Mouse (Mus musculus) spleen, adult 2 months (tissue): Measurements from ENCODE around the gene Polr3b. TPM values are rescaled to one million over a fixed set of nuclear protein-coding genes. Genes with fewer than 3 reads are reported as not detected.

Experiments used
- DNase-seq, 2 experiments: peaks; one replicate each; pipeline versions ENCODE4 v3.0.0 to v3.0.0-alpha.2; 2012 to 2021; ENCODE audit warnings: low spot score in 2 of 2, low read depth in 1 of 2
- H3K27ac ChIP-seq: fragments of 200-500 bp; 2 replicates; pipeline ENCODE4 v1.5.1; 2012; ENCODE audit warnings: low read length, inconsistent platforms; ENCODE audit not compliant: insufficient read depth
- H3K27me3 ChIP-seq: fragments of 200-500 bp; 2 replicates; pipeline ENCODE4 v1.6.1; 2012; ENCODE audit warnings: mild to moderate bottlenecking, moderate library complexity, low read length, inconsistent platforms; ENCODE audit not compliant: control insufficient read depth, insufficient read depth
- H3K36me3 ChIP-seq: fragments of 200-500 bp; 2 replicates; pipeline ENCODE4 v1.6.1; 2012; ENCODE audit warnings: mild to moderate bottlenecking, low read length, inconsistent platforms; ENCODE audit not compliant: control insufficient read depth, insufficient read depth
- H3K4me1 ChIP-seq: fragments of 200-500 bp; 2 replicates; pipeline ENCODE4 v1.6.1; 2011; ENCODE audit warnings: inconsistent platforms; ENCODE audit not compliant: control insufficient read depth, insufficient read depth, insufficient read length
- H3K4me3 ChIP-seq: fragments of 200-500 bp; 2 replicates; pipeline ENCODE4 v1.5.1; 2011; ENCODE audit warnings: mild to moderate bottlenecking, inconsistent platforms; ENCODE audit not compliant: insufficient read depth, insufficient read length; ENCODE audit errors: extremely low read depth
- CTCF ChIP-seq: fragments of 200-500 bp; IDR thresholded peaks from 2 replicates; pipeline ENCODE4 v1.5.1; 2011; ENCODE audit warnings: mild to moderate bottlenecking, inconsistent platforms; ENCODE audit not compliant: insufficient read depth, insufficient read length, insufficient replicate concordance; ENCODE audit errors: extremely low read depth
- POLR2A ChIP-seq: fragments of 200-500 bp; IDR thresholded peaks from 2 replicates; pipeline ENCODE4 v1.6.1; 2011; ENCODE audit warnings: low read depth, low read length, inconsistent platforms
- WGBS: fragments of 180-500 bp; shearing (Covaris S2); methylation state at CpG from one replicate; pipeline ENCODE4 v1.1.7; 2018; 5-methylcytosine and 5-hydroxymethylcytosine counted together
- polyA plus RNA-seq: library from polyadenylated mRNA; depleted of rRNA; stranded (reverse); fragments of >200 nt; gene quantifications from 2 replicates; pipeline ENCODE4 v1.2.3, GENCODE M21; 2012

The Polr3b gene
- polyA plus RNA-seq, 1 experiment, result 4.8 TPM

- 89% methylated on average over 6 of the region's 6 CpGs for WGBS
- no peaks in the 10 kb centered on the region for H3K27me3 ChIP-seq
- TF ChIP-seq CTCF (no peak), POLR2A (no peak)
- H3K4me3 ChIP-seq, result no peak overlapping the region
- peaks cover 22% of the 10 kb centered on the region for H3K36me3 ChIP-seq
- no peak overlapping the region for H3K27ac ChIP-seq
- no peak for DNase-seq
- no peaks in the 10 kb centered on the region for H3K4me1 ChIP-seq
Measured at GRCm38 (mm10) chr10:84707226-84707625, 85.1 kb downstream of the Polr3b start.

- TF ChIP-seq CTCF (no peak), POLR2A (no peak)
- DNase-seq, result no peak
- 88% methylated on average over 14 of the region's 14 CpGs for WGBS
- Histone ChIP-seq H3K4me3 (no peak overlapping the region), H3K36me3 (peaks cover 24% of the 10 kb centered on the region), H3K27ac (no peak overlapping the region), H3K4me1 (no peaks in the 10 kb centered on the region), H3K27me3 (no peaks in the 10 kb centered on the region)
Measured at GRCm38 (mm10) chr10:84707752-84708530, 85.8 kb downstream of the Polr3b start.

GRCm38 (mm10) chr10:84710192-84710591, 88.1 kb downstream of the Polr3b start:
- TF ChIP-seq POLR2A, result no peak
- TF ChIP-seq CTCF, result no peak
- 88% methylated on average over 4 of the region's 4 CpGs for WGBS
- H3K36me3 ChIP-seq, result peaks cover 28% of the 10 kb centered on the region
- no peaks in the 10 kb centered on the region for H3K4me1 ChIP-seq
- no peak overlapping the region for H3K4me3 ChIP-seq
- H3K27ac ChIP-seq, result no peak overlapping the region
- no peak for DNase-seq
- no peaks in the 10 kb centered on the region for H3K27me3 ChIP-seq

- H3K4me1 ChIP-seq, result no peaks in the 10 kb centered on the region
- H3K27ac ChIP-seq, result no peak overlapping the region
- H3K36me3 ChIP-seq, result peaks cover 32% of the 10 kb centered on the region
- no peak overlapping the region for H3K4me3 ChIP-seq
- TF ChIP-seq POLR2A (no peak), CTCF (no peak)
- WGBS, result 95% methylated on average over 4 of the region's 4 CpGs
- no peaks in the 10 kb centered on the region for H3K27me3 ChIP-seq
- DNase-seq, result no peak
Measured at GRCm38 (mm10) chr10:84710827-84711226, 88.7 kb downstream of the Polr3b start.

DNA sequence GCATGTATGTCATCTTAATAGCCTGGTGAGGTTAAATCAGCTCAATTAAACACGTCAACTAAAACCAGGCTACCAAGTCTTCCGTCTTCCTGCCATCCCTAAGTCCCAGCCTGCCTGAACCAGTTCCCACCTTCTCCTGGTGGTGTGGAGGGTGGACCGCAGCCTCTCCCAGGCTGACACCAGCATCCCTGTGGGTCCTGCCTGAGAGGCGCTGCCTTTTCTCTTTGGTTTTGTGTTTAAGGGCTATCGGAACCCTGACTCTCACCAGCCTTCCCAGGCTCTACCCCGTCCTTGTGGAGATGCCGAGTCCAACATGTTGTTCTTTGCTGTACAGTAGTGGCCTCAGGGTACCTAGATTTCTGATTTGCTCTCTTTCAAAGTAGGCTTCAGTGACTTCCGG, 89.4 kb downstream of the Polr3b start:
- no peak overlapping the region for H3K27ac ChIP-seq
- DNase-seq, result no peak
- WGBS, result 98% methylated on average over 8 of the region's 8 CpGs
- H3K4me3 ChIP-seq, result no peak overlapping the region
- H3K36me3 ChIP-seq, result peaks cover 32% of the 10 kb centered on the region
- TF ChIP-seq CTCF (no peak), POLR2A (no peak)
- no peaks in the 10 kb centered on the region for H3K4me1 ChIP-seq
- no peaks in the 10 kb centered on the region for H3K27me3 ChIP-seq

DNA sequence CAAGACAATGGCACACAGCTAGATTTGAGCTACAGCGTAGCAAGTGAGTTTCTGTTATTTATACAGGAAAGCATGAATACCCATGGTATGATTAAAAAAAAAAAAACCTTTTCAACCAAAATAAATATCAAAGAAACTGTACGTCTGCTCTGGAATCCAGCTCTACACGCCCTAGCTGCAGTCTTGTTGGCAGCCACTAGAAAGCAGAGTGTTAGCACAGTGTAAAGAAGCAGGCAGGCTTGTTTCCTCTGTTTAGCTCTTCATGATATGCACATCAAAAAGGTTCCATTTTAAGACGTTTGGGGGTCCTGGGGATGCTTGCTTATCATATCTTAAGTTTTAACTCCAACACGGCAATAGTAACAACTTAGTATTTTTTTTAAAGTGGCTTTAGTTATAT, 89.8 kb downstream of the Polr3b start:
- Histone ChIP-seq H3K36me3 (peaks cover 32% of the 10 kb centered on the region), H3K27ac (no peak overlapping the region), H3K4me1 (no peaks in the 10 kb centered on the region), H3K4me3 (no peak overlapping the region), H3K27me3 (no peaks in the 10 kb centered on the region)
- WGBS, result 90% methylated on average over 5 of the region's 5 CpGs
- no peak for DNase-seq
- TF ChIP-seq CTCF, result no peak
- TF ChIP-seq POLR2A, result no peak

DNA sequence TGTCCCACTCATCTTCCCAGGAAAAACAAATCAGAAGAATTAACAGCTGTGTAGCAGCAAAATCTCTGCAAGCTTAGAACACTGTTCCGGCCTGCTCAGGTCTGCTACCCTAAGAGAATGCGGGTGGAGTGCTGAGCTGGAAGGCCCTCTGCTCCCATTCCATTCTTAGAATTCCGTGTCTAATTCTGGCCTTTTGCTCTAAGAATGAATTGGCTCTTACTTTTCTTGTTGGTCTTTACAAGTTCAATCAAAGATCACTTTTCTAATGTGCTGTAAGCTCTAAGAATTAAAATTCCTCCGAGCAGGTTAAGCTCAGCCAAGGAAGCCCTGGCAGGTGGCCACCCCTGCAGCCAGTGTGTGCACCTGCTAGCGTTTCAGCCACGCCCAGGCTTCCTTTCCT, 90.4 kb downstream of the Polr3b start:
- H3K4me3 ChIP-seq, result no peak overlapping the region
- no peak for TF ChIP-seq CTCF
- no peak for TF ChIP-seq POLR2A
- H3K27ac ChIP-seq, result no peak overlapping the region
- no peak for DNase-seq
- H3K36me3 ChIP-seq, result peaks cover 28% of the 10 kb centered on the region
- H3K27me3 ChIP-seq, result no peaks in the 10 kb centered on the region
- WGBS, result 91% methylated on average over 6 of the region's 6 CpGs
- H3K4me1 ChIP-seq, result no peaks in the 10 kb centered on the region
